Mouse (Mus musculus) lung, adult 2 months (tissue): ENCODE measurements around the gene Osbpl11. TPM values are rescaled to one million over a fixed set of nuclear protein-coding genes. Genes with fewer than 3 reads are reported as not detected.

Experiments used
- DNase-seq: peaks from one replicate; pipeline ENCODE4 v3.0.0; 2022
- H3K4me1 ChIP-seq: fragments of 200-500 bp; 2 replicates; pipeline ENCODE4 v1.6.1; 2011; ENCODE audit warnings: low read length; ENCODE audit not compliant: control insufficient read depth, insufficient read depth
- H3K4me3 ChIP-seq: fragments of 200-500 bp; replicated peaks from 2 replicates; pipeline ENCODE3; 2011; ENCODE audit warnings: low read depth, mild to moderate bottlenecking, control low read depth, low read length; ENCODE audit errors: extremely low read depth
- CTCF ChIP-seq: fragments of 200-500 bp; IDR thresholded peaks from 2 replicates; pipeline ENCODE4 v1.5.1; 2011; ENCODE audit warnings: mild to moderate bottlenecking, low read length, control low read depth; ENCODE audit not compliant: insufficient read depth
- POLR2A ChIP-seq: fragments of 200-500 bp; IDR thresholded peaks from 2 replicates; pipeline ENCODE4 v1.6.1; 2011; ENCODE audit warnings: low read depth, mild to moderate bottlenecking, control low read depth, low read length, borderline replicate concordance; ENCODE audit errors: extremely low read depth
- WGBS: fragments of 180-500 bp; shearing (Covaris S2); methylation state at CpG from one replicate; pipeline ENCODE4 v1.1.7; 2018; 5-methylcytosine and 5-hydroxymethylcytosine counted together
- polyA plus RNA-seq: library from polyadenylated mRNA; depleted of rRNA; stranded (reverse); fragments of >200 nt; gene quantifications from 2 replicates; pipeline ENCODE4 v1.2.3, GENCODE M21; 2012; rRNA removed

The Osbpl11 gene
- polyA plus RNA-seq, 1 experiment, result 11.3 TPM

DNA sequence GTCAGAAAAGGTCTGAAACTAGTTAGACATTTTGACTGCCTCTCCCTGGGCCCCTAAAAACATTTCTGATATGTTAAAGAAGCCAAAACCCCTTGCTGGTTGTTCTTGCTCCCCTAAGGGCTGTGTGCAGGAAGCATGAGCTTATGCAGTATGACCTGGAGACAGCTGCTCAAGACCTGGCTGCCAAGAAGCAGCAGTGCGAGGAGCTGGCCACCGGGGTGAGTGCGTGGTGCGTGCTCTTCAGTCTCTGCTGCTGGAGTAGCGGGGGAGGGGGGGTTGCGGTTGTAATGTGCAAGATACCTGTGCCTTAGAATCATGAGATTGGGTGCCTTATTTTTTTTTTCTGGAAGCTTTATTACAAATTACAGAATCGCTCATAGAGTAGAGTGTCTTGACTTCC is 105.1 kb downstream of the Osbpl11 start:
- Histone ChIP-seq H3K4me3 (no peak overlapping the region), H3K4me1 (no peaks in the 10 kb centered on the region)
- TF ChIP-seq CTCF, result no peak
- no peak for TF ChIP-seq POLR2A
- no peak for DNase-seq
- WGBS, result 72% methylated on average over 7 of the region's 7 CpGs

DNA sequence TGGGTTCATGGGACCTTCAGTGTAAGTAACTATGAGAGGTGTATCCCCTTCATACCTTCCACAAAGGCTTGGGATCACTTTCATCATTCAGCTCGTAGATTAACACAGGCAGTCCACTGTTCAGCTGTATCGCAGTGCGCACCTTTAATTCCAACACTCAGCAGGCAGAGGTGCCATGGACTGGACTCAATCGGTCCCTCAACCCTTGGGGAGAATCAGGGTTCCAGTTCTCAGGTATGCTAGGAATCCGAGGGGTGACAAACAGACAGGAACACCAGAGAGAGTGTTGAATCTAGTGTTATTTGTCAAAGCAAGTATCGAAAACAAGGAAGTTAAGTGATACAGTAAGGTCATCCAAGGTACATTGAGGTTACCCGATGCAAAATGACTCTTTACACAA is 107.4 kb downstream of the Osbpl11 start:
- no peak for DNase-seq
- H3K4me1 ChIP-seq, result no peaks in the 10 kb centered on the region
- WGBS, result 98% methylated on average over 7 of the region's 7 CpGs
- TF ChIP-seq POLR2A (no peak), CTCF (no peak)
- no peak overlapping the region for H3K4me3 ChIP-seq

Other genes starting within 250 kb of the Osbpl11 start
- gene Iqcg, start 128.9 kb upstream of the Osbpl11 start, polyA plus RNA-seq, result 0.84 and 1.9 TPM in 2 replicates
- 146 and 225 TPM in 2 replicates for gene Rpl35a, start 128.6 kb upstream of the Osbpl11 start, polyA plus RNA-seq
- gene Lmln, start 122.5 kb upstream of the Osbpl11 start, polyA plus RNA-seq, result 2.6 and 5.0 TPM in 2 replicates
- 13.5 and 25.3 TPM in 2 replicates for gene Snx4, start 66.4 kb downstream of the Osbpl11 start, polyA plus RNA-seq
- 6.2 and 9.1 TPM in 2 replicates for gene Zfp148, start 195.8 kb downstream of the Osbpl11 start, polyA plus RNA-seq